Mouse (Mus musculus): Measurements from ENCODE around the gene 4930467E23Rik. TPM values are rescaled to one million over a fixed set of nuclear protein-coding genes. Genes with fewer than 3 reads are reported as not detected.
"Not testable (repeated sequence)": the region's sequence is repeated elsewhere in the genome, so short reads cannot be mapped to it uniquely, and the experiment has no call there.

Gene 4930467E23Rik
- polyA plus RNA-seq, 1 experiment, result 0.31 TPM

DNA sequence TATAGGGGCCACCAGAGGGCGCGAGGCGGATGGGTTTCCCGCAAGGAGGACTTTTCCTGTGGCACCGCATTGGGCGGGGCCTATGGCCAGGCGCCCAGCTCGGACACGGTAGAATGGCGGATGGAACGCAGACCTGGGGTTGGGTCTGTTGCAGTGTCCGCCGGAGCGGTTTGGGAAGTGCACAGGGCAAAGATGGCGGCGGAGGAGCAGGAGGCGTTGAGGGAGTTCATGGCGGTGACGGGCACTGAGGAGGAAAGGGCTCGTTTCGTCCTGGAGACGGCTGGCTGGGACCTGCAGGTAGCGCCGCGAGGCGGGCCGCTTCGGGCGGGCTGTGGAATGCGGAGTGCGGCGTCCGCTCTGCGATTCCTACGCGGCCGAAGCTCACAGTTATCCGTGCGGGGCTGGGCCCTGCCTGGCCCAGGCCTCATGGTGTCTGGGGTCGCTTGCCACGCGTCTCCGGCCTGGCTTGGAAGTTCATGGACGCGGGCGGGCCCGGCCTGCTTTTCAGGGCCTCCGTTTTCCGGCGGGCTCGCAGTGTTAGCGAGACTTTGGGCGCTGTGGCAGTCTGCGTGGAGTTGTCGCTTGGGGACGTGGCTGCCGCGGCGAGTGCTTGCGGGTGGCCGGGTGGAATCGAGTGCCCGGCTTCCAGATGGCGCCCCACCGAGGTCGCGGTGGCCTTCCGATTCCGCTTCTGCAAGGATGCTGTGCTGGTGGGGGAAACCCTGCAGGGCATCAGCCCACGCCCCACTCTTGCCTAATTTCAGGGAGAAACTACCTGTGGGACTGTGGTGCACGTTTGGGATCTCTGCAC, 55.4 kb downstream of the 4930467E23Rik start:
- H3K4me1 ChIP-seq (ENCODE audit: control insufficient read depth, insufficient read depth, low read length), result not testable (repeated sequence)
- peak overlapping the region; percentile 98 for H3K27ac ChIP-seq (ENCODE audit: insufficient read depth, low read length)
- TF ChIP-seq POLR2A (IDR thresholded peaks at IDR 0.05; ENCODE audit: extremely low read depth, insufficient read depth, low read length), result 0 out of 2 replicates have a peak, but pooled peaks have one; percentile 33
- H3K4me3 ChIP-seq (ENCODE audit: insufficient read depth, low read length), result peak overlapping the region; percentile 92

DNA sequence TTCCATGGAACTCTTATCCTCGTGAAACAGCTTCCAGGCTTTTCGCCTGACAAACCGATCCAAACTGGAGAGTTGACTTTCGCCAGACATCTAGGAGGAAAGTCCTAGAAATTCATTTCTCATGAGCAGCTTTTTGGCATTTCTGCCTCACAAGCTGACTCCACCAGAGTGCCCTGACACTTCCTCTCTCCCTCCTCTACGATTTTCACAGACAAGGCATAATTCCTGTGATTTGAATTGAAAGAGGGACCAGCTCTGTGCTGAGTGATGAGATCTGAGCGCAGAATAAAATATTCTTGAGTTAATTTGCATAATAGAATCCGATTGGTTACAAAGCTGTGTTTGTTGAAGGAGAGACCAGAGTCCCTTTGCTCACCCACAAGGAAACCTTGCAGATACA, 63.3 kb downstream of the 4930467E23Rik start:
- H3K4me3 ChIP-seq (ENCODE audit: insufficient read depth, low read length); H3K27ac ChIP-seq (ENCODE audit: insufficient read depth, low read length): not testable (repeated sequence)

More for the DNA sequence above, 63.3 kb downstream of the 4930467E23Rik start:
- not testable (repeated sequence) for H3K4me1 ChIP-seq (ENCODE audit: control insufficient read depth, insufficient read depth, low read length)

Other genes starting within 250 kb of the 4930467E23Rik start
- not detected in 2 replicates for gene Defb7, start 234.5 kb upstream of the 4930467E23Rik start, polyA plus RNA-seq (2012; rRNA removed)
- gene Gm31371, start 173.8 kb downstream of the 4930467E23Rik start, polyA plus RNA-seq (2012; rRNA removed), result 0.17 and 0.30 TPM in 2 replicates